Mouse (Mus musculus) liver, postnatal 0 days (tissue): Measurements from ENCODE around the gene Asb1. TPM values are rescaled to one million over a fixed set of nuclear protein-coding genes. Genes with fewer than 3 reads are reported as not detected.
A peak's percentile ranks its signal among the peaks of the same experiment; 100 is the strongest.

Experiments
- ATAC-seq: fragments of 200-750 bp; cut with Nextera tagmentation; 2 replicates; pipeline ENCODE4 v1.8.0; 2017; ENCODE audit warnings: mild to moderate bottlenecking, moderate library complexity
- DNase-seq: peaks from one replicate; pipeline ENCODE4 v3.0.0-alpha.2; 2016
- H3K27ac ChIP-seq: fragments of 300-500 bp; sonication (generic); 2 replicates; pipeline ENCODE4 v1.5.1; 2014; ENCODE audit warnings: antibody characterized with exemption, moderate library complexity, mild to moderate bottlenecking, low read depth
- H3K27me3 ChIP-seq: fragments of 300-500 bp; sonication (generic); 2 replicates; pipeline ENCODE4 v1.6.1; 2014; ENCODE audit warnings: low read length, control low read depth, mixed read lengths; ENCODE audit not compliant: insufficient read depth
- H3K36me3 ChIP-seq: fragments of 300-500 bp; sonication (generic); replicated peaks from 2 replicates; pipeline ENCODE4 v1.6.1; 2014; ENCODE audit warnings: mild to moderate bottlenecking, control low read depth, low read length, moderate library complexity, mixed read lengths; ENCODE audit not compliant: insufficient read depth
- H3K4me1 ChIP-seq: fragments of 300-500 bp; sonication (generic); 2 replicates; pipeline ENCODE4 v1.6.1; 2014; ENCODE audit warnings: antibody characterized with exemption, mild to moderate bottlenecking, control low read depth; ENCODE audit not compliant: insufficient read depth
- H3K4me2 ChIP-seq: fragments of 300-500 bp; sonication (generic); 2 replicates; pipeline ENCODE4 v1.6.1; 2014; ENCODE audit warnings: low read depth, mild to moderate bottlenecking, low read length, moderate library complexity, mixed read lengths
- H3K4me3 ChIP-seq: fragments of 300-500 bp; sonication (generic); 2 replicates; pipeline ENCODE4 v1.5.1; 2014; ENCODE audit warnings: low read depth, low read length
- H3K9ac ChIP-seq: fragments of 300-500 bp; sonication (generic); replicated peaks from 2 replicates; pipeline ENCODE4 v1.6.1; 2014; ENCODE audit warnings: mild to moderate bottlenecking, moderate library complexity
- H3K9me3 ChIP-seq: fragments of 300-500 bp; sonication (generic); 2 replicates; pipeline ENCODE4 v1.6.1; 2016; ENCODE audit warnings: mild to moderate bottlenecking, control low read depth, low read length, mixed read lengths
- CTCF ChIP-seq: sonication (generic); IDR thresholded peaks from 2 replicates; pipeline ENCODE4 v1.5.1; 2016; ENCODE audit warnings: antibody characterized with exemption, low read depth
- EP300 ChIP-seq: IDR thresholded peaks from 2 replicates; pipeline ENCODE4 v1.6.1; 2016; ENCODE audit warnings: antibody characterized with exemption, low read depth, mild to moderate bottlenecking
- WGBS: fragments of 180-500 bp; shearing (Covaris S2); extraction: QIAGEN DNeasy Blood & Tissue Kit; methylation state at CpG from one replicate; pipeline ENCODE4 v1.1.7; 2014; ENCODE audit not compliant: insufficient replicate concordance; 5-methylcytosine and 5-hydroxymethylcytosine counted together
- polyA plus RNA-seq: library from polyadenylated mRNA; unstranded; fragments of >200 nt; fragmentation: Nextera tagmentation; extraction: Ambion mirVana; gene quantifications from 2 replicates; pipeline ENCODE4 v1.2.1, GENCODE M21; 2015

Asb1 gene
- polyA plus RNA-seq, 1 experiment from 2014 or later: 4.6 TPM

- Histone ChIP-seq H3K4me1 (no peaks in the 10 kb centered on the region), H3K4me2 (no peak overlapping the region), H3K9ac (no peak overlapping the region), H3K4me3 (no peak overlapping the region), H3K27ac (no peak overlapping the region), H3K27me3 (no peaks in the 10 kb centered on the region), H3K36me3 (no peaks in the 10 kb centered on the region), H3K9me3 (no peaks in the 10 kb centered on the region)
- ATAC-seq: no peak
- no peak for DNase-seq
- TF ChIP-seq CTCF (no peak), EP300 (no peak)
- WGBS: 56% methylated on average over 6 of the region's 6 CpGs
These were observed 49.4 kb downstream of the Asb1 start for GRCm38 (mm10) chr1:91589738-91590137.

GRCm38 (mm10) chr1:91595521-91596020 lies 55.2 kb downstream of the Asb1 start:
- Histone ChIP-seq H3K27ac (no peak overlapping the region), H3K9ac (no peak overlapping the region), H3K4me1 (no peaks in the 10 kb centered on the region), H3K27me3 (no peaks in the 10 kb centered on the region), H3K9me3 (no peaks in the 10 kb centered on the region), H3K36me3 (no peaks in the 10 kb centered on the region), H3K4me3 (no peak overlapping the region), H3K4me2 (no peak overlapping the region)
- ATAC-seq (no peak), DNase-seq (no peak)
- WGBS: 81% methylated on average over 9 of the region's 9 CpGs
- TF ChIP-seq EP300 (no peak), CTCF (no peak)

- Histone ChIP-seq H3K4me3 (no peak overlapping the region), H3K9ac (no peak overlapping the region), H3K36me3 (no peaks in the 10 kb centered on the region), H3K27ac (no peak overlapping the region), H3K9me3 (no peaks in the 10 kb centered on the region), H3K4me1 (no peaks in the 10 kb centered on the region), H3K4me2 (no peak overlapping the region), H3K27me3 (no peaks in the 10 kb centered on the region)
- TF ChIP-seq EP300 (no peak), CTCF (no peak)
- DNase-seq: no peak
- 64% methylated on average over 5 of the region's 5 CpGs for WGBS
- ATAC-seq: no peak
These were observed 57.3 kb downstream of the Asb1 start for GRCm38 (mm10) chr1:91597611-91598010.

GRCm38 (mm10) chr1:91600671-91601361 lies 60.5 kb downstream of the Asb1 start:
- peak; percentile 16 for DNase-seq
- H3K4me3 ChIP-seq: no peak overlapping the region
- H3K4me1 ChIP-seq: no peaks in the 10 kb centered on the region
- 42% methylated on average over 9 of the region's 9 CpGs for WGBS
- H3K27ac ChIP-seq: no peak overlapping the region
- no peak for ATAC-seq
- H3K9ac ChIP-seq: no peak overlapping the region
- no peak overlapping the region for H3K4me2 ChIP-seq
- no peaks in the 10 kb centered on the region for H3K27me3 ChIP-seq
- no peaks in the 10 kb centered on the region for H3K9me3 ChIP-seq
- H3K36me3 ChIP-seq: no peaks in the 10 kb centered on the region
- no peak for TF ChIP-seq EP300
- peak; percentile 49 for TF ChIP-seq CTCF

GRCm38 (mm10) chr1:91601362-91602096 lies 61.2 kb downstream of the Asb1 start:
- no peak overlapping the region for H3K4me3 ChIP-seq
- no peaks in the 10 kb centered on the region for H3K27me3 ChIP-seq
- H3K27ac ChIP-seq: no peak overlapping the region
- TF ChIP-seq CTCF: no peak
- no peak for TF ChIP-seq EP300
- WGBS: 72% methylated on average over 2 of the region's 2 CpGs
- H3K9ac ChIP-seq: no peak overlapping the region
- ATAC-seq: no peak
- no peaks in the 10 kb centered on the region for H3K9me3 ChIP-seq
- DNase-seq: no peak
- no peak overlapping the region for H3K4me2 ChIP-seq
- H3K4me1 ChIP-seq: no peaks in the 10 kb centered on the region
- H3K36me3 ChIP-seq: no peaks in the 10 kb centered on the region

GRCm38 (mm10) chr1:91605632-91606031 lies 65.3 kb downstream of the Asb1 start:
- WGBS: 69% methylated on average over 14 of the region's 14 CpGs
- DNase-seq: no peak

More at GRCm38 (mm10) chr1:91605632-91606031, 65.3 kb downstream of the Asb1 start:
- H3K27me3 ChIP-seq: no peaks in the 10 kb centered on the region
- H3K36me3 ChIP-seq: no peaks in the 10 kb centered on the region
- no peak overlapping the region for H3K9ac ChIP-seq
- H3K27ac ChIP-seq: no peak overlapping the region
- H3K4me1 ChIP-seq: no peaks in the 10 kb centered on the region
- no peak overlapping the region for H3K4me3 ChIP-seq
- H3K4me2 ChIP-seq: no peak overlapping the region
- no peaks in the 10 kb centered on the region for H3K9me3 ChIP-seq
- ATAC-seq: no peak
- no peak for TF ChIP-seq EP300
- no peak for TF ChIP-seq CTCF
